ENCODE assay signal across 9 mouse cellular contexts in the genomic region with DNA sequence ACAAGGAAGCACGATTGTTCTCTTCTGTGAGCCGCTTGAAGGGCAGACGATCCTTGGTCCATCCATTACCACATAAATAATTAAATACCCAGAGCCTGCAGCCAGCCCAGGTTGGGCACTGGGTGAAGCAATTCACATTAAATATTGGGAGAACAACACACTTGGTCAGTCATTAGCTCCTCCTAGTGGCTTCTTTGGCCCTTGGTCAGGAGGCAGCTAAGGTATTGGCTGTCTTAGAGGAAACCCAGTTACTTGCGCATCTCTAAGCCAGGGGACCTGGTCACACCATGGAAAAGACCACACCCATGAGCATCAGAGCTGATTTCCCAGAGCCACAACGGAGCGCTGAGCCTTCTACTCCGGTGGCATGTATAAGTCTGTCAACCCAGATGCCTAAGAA.
DNase-seq lines count a peak whose midpoint lies in the region; TF ChIP-seq lines count a peak whose summit lies in the region.
"Had no signal": no experiment of that assay in that cellular context is flagged by ENCODE, and none has a peak within 500 bp of the region (broad histone marks: within the 10 kb centered on the region; RNA-seq: fewer than 3 reads in every experiment).

No protein-coding gene starts in this region.

- intact Hi-C loops in left cerebral cortex, postnatal 25 days (cut with DNase I) = loop anchor here (10.0 kb wide), 1 partner anchor 1557 kb away; the partner anchor contains the start of gene Stk11ip

- TF ChIP-seq POLR2A in CH12.LX (IDR thresholded peaks at IDR 0.05; ENCODE audit: low read depth, low read length) = no peak
- no peak for TF ChIP-seq POLR2A in kidney, adult 2 months (IDR thresholded peaks at IDR 0.05; ENCODE audit: low read depth, low read length)

- H3K4me2 ChIP-seq in CH12.LX (ENCODE audit: insufficient read depth, low read depth, poor library complexity, severe bottlenecking) = no peak overlapping the region
- H3K4me2 ChIP-seq: embryonic facial prominence, embryonic 12.5 days had no signal

- no peak overlapping the region for H3K4me3 ChIP-seq in CH12.LX (replicated peaks in 1 of 3; ENCODE audit: low read depth in 2 of 3, low read length in 2 of 3, poor library complexity in 1 of 3)
- no peak overlapping the region for H3K4me3 ChIP-seq in kidney, adult 2 months (ENCODE audit: insufficient read depth, low read depth, low read length)
- H3K4me3 ChIP-seq: embryonic facial prominence, embryonic 12.5 days had no signal

- no peaks in the 10 kb centered on the region for H3K27me3 ChIP-seq in CH12.LX (replicated peaks)
- no peaks in the 10 kb centered on the region for H3K27me3 ChIP-seq in kidney, adult 2 months (replicated peaks; ENCODE audit: control insufficient read depth, insufficient read depth, low read length)
- H3K27me3 ChIP-seq: embryonic facial prominence, embryonic 12.5 days had no signal

- WGBS in kidney, adult 2 months = 47% methylated on average over 7 of the region's 7 CpGs

- no peak for TF ChIP-seq EP300 in CH12.LX (IDR thresholded peaks at IDR 0.05; ENCODE audit: low read length)

- H3K9ac ChIP-seq in CH12.LX (ENCODE audit: insufficient read depth, low read depth) = no peak overlapping the region
- H3K9ac ChIP-seq: embryonic facial prominence, embryonic 12.5 days had no signal

- no peak overlapping the region for H3K27ac ChIP-seq in CH12.LX (ENCODE audit: insufficient read depth, low read depth)
- H3K27ac ChIP-seq in kidney, adult 2 months (ENCODE audit: insufficient read depth, low read depth, low read length) = no peak overlapping the region
- H3K27ac ChIP-seq: embryonic facial prominence, embryonic 12.5 days had no signal

- H3K79me2 ChIP-seq in CH12.LX (replicated peaks; ENCODE audit: control insufficient read depth, extremely low read depth, insufficient read depth, poor library complexity, severe bottlenecking) = no peaks in the 10 kb centered on the region

- no peaks in the 10 kb centered on the region for H3K9me3 ChIP-seq in CH12.LX (replicated peaks; ENCODE audit: low read length)
- H3K9me3 ChIP-seq: embryonic facial prominence, embryonic 12.5 days had no signal

- in situ Hi-C loops in CH12.LX (cut with MboI; ENCODE audit: low pct_ligation_motif_present, low pct_unique_long_range_greater_than_20kb, low sequenced_read_pairs) = loop anchor here (25.0 kb wide), 1 partner anchor 431 kb away; the partner anchor contains the start of gene Epha4

- H3K36me3 ChIP-seq in CH12.LX (replicated peaks in 1 of 2; ENCODE audit: control insufficient read depth in 1 of 2, insufficient read depth in 1 of 2, low read length in 1 of 2) = no peaks in the 10 kb centered on the region
- no peaks in the 10 kb centered on the region for H3K36me3 ChIP-seq in kidney, adult 2 months (ENCODE audit: control insufficient read depth, insufficient read depth, low read length)
- H3K36me3 ChIP-seq: embryonic facial prominence, embryonic 12.5 days had no signal

- TF ChIP-seq RAD21 in CH12.LX (IDR thresholded peaks at IDR 0.05; ENCODE audit: low read depth, low read length) = peak; percentile 61

- TF ChIP-seq CTCF in CH12.LX (conservative IDR thresholded peaks at IDR 0.05 in 1 of 2, IDR thresholded peaks at IDR 0.05 in 1 of 2; ENCODE audit: low read depth in 2 of 2, low read length in 2 of 2) = peak in 1 of 2 experiments; percentile 62; a peak in 3 of 4 replicates
- TF ChIP-seq CTCF in kidney, adult 2 months (conservative IDR thresholded peaks at IDR 0.05; ENCODE audit: insufficient read depth, insufficient read length, low read depth, low read length) = peak; percentile 54

- dilution Hi-C loops in CH12.LX (cut with MboI; ENCODE audit: extremely low pct_ligation_motif_present, extremely low pct_unique_long_range_greater_than_20kb, low sequenced_read_pairs) = no loop called here

- H3K4me1 ChIP-seq in CH12.LX (ENCODE audit: control insufficient read depth in 1 of 2, insufficient read depth in 2 of 2) = peaks cover 0 to 5% of the 10 kb centered on the region in 2 experiments; a peak in 1 of 4 replicates
- no peaks in the 10 kb centered on the region for H3K4me1 ChIP-seq in kidney, adult 2 months (ENCODE audit: control insufficient read depth, insufficient read depth, low read length)

- DNase-seq in adrenal gland, adult 8-10 months = peak; percentile 4
- no peak for DNase-seq in adrenal gland, postnatal 25 days
- peak; percentile 28 for DNase-seq in CH12.LX (ENCODE audit: extremely low read depth)
- DNase-seq in embryo, embryonic 10 days (ENCODE audit: low spot score) = peak; percentile 68
- peak; percentile 53 for DNase-seq in kidney, adult 2 months
- peak; percentile 28 for DNase-seq in mesoderm, embryonic 11.5 days (ENCODE audit: low read depth, low spot score)
- no peak for DNase-seq in left cerebral cortex, postnatal 25 days (ENCODE audit: low spot score in 2 of 2)
- DNase-seq in left cerebral cortex, adult 11 months (ENCODE audit: low spot score) = no peak

TF ChIP-seq in CH12.LX, 34 proteins besides CTCF, POLR2A, EP300 and RAD21:
- TF ChIP-seq SMC3 (IDR thresholded peaks at IDR 0.05; ENCODE audit: low read depth, low read length) (peak; percentile 47), E2F4 (IDR thresholded peaks at IDR 0.05; ENCODE audit: insufficient replicate concordance, low read depth, low read length) (no peak)

Comparison
In these comparisons a context has a peak if more than half of its experiments do, and no peak if none do; other contexts are left out.
1. DNase-seq: peak in adrenal gland, adult 8-10 months (single experiment), CH12.LX (single experiment), embryo, embryonic 10 days (single experiment), kidney, adult 2 months (single experiment) and mesoderm, embryonic 11.5 days (single experiment); none in adrenal gland, postnatal 25 days (single experiment), left cerebral cortex, postnatal 25 days (0 of 2) and left cerebral cortex, adult 11 months (single experiment).